Mouse (Mus musculus) neural tube, embryonic 13.5 days (tissue): Measurements from ENCODE around the gene Dgat2l6. TPM values are rescaled to one million over a fixed set of nuclear protein-coding genes. Genes with fewer than 3 reads are reported as not detected.

ENCODE experiments used
- ATAC-seq: fragments of 200-750 bp; cut with Nextera tagmentation; 2 replicates; pipeline ENCODE4 v1.8.0; 2017; ENCODE audit warnings: low read depth, mild to moderate bottlenecking, moderate TSS enrichment, moderate library complexity
- H3K27ac ChIP-seq: fragments of 300-500 bp; sonication (generic); replicated peaks from 2 replicates; pipeline ENCODE4 v1.5.1; 2015; ENCODE audit warnings: moderate library complexity, mild to moderate bottlenecking, inconsistent platforms
- H3K27me3 ChIP-seq: fragments of 300-500 bp; sonication (generic); 2 replicates; pipeline ENCODE4 v1.6.1; 2015; ENCODE audit warnings: mild to moderate bottlenecking, inconsistent platforms
- H3K36me3 ChIP-seq: fragments of 300-500 bp; sonication (generic); 2 replicates; pipeline ENCODE4 v1.6.1; 2015; ENCODE audit warnings: mild to moderate bottlenecking, inconsistent platforms
- H3K4me1 ChIP-seq: fragments of 300-500 bp; sonication (generic); replicated peaks from 2 replicates; pipeline ENCODE4 v1.6.1; 2015; ENCODE audit warnings: inconsistent platforms
- H3K4me2 ChIP-seq: fragments of 300-500 bp; sonication (generic); 2 replicates; pipeline ENCODE4 v1.6.1; 2015; ENCODE audit warnings: inconsistent platforms, mild to moderate bottlenecking, moderate library complexity
- H3K4me3 ChIP-seq: fragments of 300-500 bp; sonication (generic); 2 replicates; pipeline ENCODE4 v1.5.1; 2015; ENCODE audit warnings: mild to moderate bottlenecking, inconsistent platforms
- H3K9ac ChIP-seq: fragments of 300-500 bp; sonication (generic); 2 replicates; pipeline ENCODE4 v1.6.1; 2015; ENCODE audit warnings: moderate library complexity, mild to moderate bottlenecking, inconsistent platforms
- H3K9me3 ChIP-seq: fragments of 300-500 bp; sonication (generic); 2 replicates; pipeline ENCODE4 v1.6.1; 2016; ENCODE audit warnings: inconsistent platforms
- WGBS: fragments of 180-500 bp; shearing (Covaris S2); methylation state at CpG from one replicate; pipeline ENCODE4 v1.1.7; 2015; 5-methylcytosine and 5-hydroxymethylcytosine counted together
- polyA plus RNA-seq: library from polyadenylated mRNA; unstranded; fragments of >200 nt; fragmentation: Nextera tagmentation; extraction: Ambion mirVana; gene quantifications from 2 replicates; pipeline ENCODE4 v1.2.1, GENCODE M21; 2015

Dgat2l6 gene
- polyA plus RNA-seq, 1 experiment from 2014 or later: not detected

DNA sequence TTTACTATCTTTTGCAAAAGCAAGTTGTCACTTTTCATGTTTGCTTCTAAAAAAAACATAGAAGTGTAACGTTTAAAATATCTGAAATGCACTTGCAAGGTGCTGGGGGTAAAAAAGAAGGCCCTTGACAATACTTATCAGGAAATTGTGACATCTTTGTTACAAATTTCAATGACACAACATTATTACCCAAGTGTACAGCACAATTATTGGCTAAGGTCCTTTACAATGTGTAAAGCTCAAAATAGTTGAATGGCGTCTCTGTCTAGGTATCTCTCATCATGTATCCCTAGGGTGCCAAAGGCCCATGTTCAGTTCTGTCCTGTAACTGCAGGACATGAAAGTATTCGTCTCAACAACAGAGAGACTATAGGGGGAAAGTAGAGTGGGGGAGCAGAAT lies 31.4 kb downstream of the Dgat2l6 start:
- H3K4me3 ChIP-seq: no peak overlapping the region
- no peak overlapping the region for H3K9ac ChIP-seq
- no peak for ATAC-seq
- H3K27me3 ChIP-seq: peaks cover 6% of the 10 kb centered on the region; the same call in 1 of the 2 replicates
- H3K4me2 ChIP-seq: no peak overlapping the region
- no peaks in the 10 kb centered on the region for H3K9me3 ChIP-seq
- WGBS: 87% methylated on average over 3 of the region's 3 CpGs
- H3K36me3 ChIP-seq: no peaks in the 10 kb centered on the region
- no peaks in the 10 kb centered on the region for H3K4me1 ChIP-seq
- H3K27ac ChIP-seq: no peak overlapping the region

DNA sequence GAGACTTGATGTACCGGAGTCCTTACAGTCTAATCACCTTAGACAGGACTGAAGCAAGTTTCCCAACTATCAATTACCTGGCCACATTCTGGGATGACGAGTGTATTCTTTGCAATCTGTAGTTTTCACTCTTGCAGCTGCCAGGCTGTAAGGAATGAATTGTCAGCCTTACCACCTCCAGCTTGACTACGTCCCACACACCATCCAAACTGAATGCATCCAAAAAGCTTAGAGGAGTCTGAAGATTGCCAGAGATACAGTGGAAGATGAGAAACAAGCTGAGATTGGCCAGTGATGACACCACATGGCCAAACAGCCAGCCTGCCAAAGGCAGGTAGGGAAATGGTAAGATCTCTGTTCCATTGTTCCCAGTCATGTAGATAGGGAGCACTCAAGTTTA lies 41.1 kb downstream of the Dgat2l6 start:
- Histone ChIP-seq H3K9ac (no peak overlapping the region), H3K9me3 (no peaks in the 10 kb centered on the region), H3K4me2 (no peak overlapping the region), H3K36me3 (no peaks in the 10 kb centered on the region), H3K27ac (no peak overlapping the region), H3K4me1 (no peaks in the 10 kb centered on the region), H3K27me3 (no peaks in the 10 kb centered on the region; the same call in 1 of the 2 replicates), H3K4me3 (no peak overlapping the region)
- no peak for ATAC-seq
- 95% methylated on average over 3 of the region's 3 CpGs for WGBS

- H3K9ac ChIP-seq: no peak within 1 kb of the TSS
- no peak within 1 kb of the TSS for H3K4me3 ChIP-seq
- H3K4me1 ChIP-seq: no peaks in the 10 kb centered on the region
- H3K27ac ChIP-seq: no peak within 1 kb of the TSS
- no peaks in the 10 kb centered on the region for H3K27me3 ChIP-seq
- no peaks in the 10 kb centered on the region for H3K36me3 ChIP-seq
- 100% methylated on average over 1 of the region's 1 CpGs for WGBS
- H3K4me2 ChIP-seq: no peak within 1 kb of the TSS
- no peak for ATAC-seq
- no peaks in the 10 kb centered on the region for H3K9me3 ChIP-seq
Observed at GRCm38 (mm10) chrX:100571951-100572350, 47.3 kb downstream of the Dgat2l6 start, which contains the start of gene Awat1. Awat1 (plus strand) TSS chrX:100572251.

GRCm38 (mm10) chrX:100594791-100595190 lies 70.2 kb downstream of the Dgat2l6 start, which contains the start of gene P2ry4:
P2ry4 (minus strand) TSS chrX:100594869.
- ATAC-seq: no peak
- Histone ChIP-seq H3K27me3 (peaks cover 21% of the 10 kb centered on the region), H3K36me3 (no peaks in the 10 kb centered on the region), H3K9ac (no peak within 1 kb of the TSS), H3K4me3 (no peak within 1 kb of the TSS), H3K4me2 (no peak within 1 kb of the TSS), H3K27ac (no peak within 1 kb of the TSS), H3K9me3 (no peaks in the 10 kb centered on the region), H3K4me1 (no peaks in the 10 kb centered on the region)
- 61% methylated on average over 4 of the region's 4 CpGs for WGBS

Other genes starting within 250 kb of the Dgat2l6 start
- not detected in 2 replicates for gene Otud6a, start 95.8 kb upstream of the Dgat2l6 start, polyA plus RNA-seq
- gene Awat2, start 82.1 kb upstream of the Dgat2l6 start, polyA plus RNA-seq: 0.11 and 0.36 TPM in 2 replicates
- gene Igbp1, start 30.5 kb upstream of the Dgat2l6 start, polyA plus RNA-seq: 29.3 and 30.0 TPM in 2 replicates
- not detected in 2 replicates for gene Awat1, start 47.4 kb downstream of the Dgat2l6 start, polyA plus RNA-seq
- gene P2ry4, start 70.0 kb downstream of the Dgat2l6 start, polyA plus RNA-seq: not detected in 2 replicates
- gene Arr3, start 80.7 kb downstream of the Dgat2l6 start, polyA plus RNA-seq: 0.36 TPM in 1 of 2 replicates, not detected in the other
- gene Kif4, start 100.9 kb downstream of the Dgat2l6 start, polyA plus RNA-seq: 5.7 and 6.6 TPM in 2 replicates
- 121 and 124 TPM in 2 replicates for gene Pdzd11, start 101.7 kb downstream of the Dgat2l6 start, polyA plus RNA-seq
- gene Gdpd2, start 205.0 kb downstream of the Dgat2l6 start, polyA plus RNA-seq: 21.4 and 27.8 TPM in 2 replicates
- gene Dlg3, start 242.9 kb downstream of the Dgat2l6 start, polyA plus RNA-seq: 5.2 and 6.9 TPM in 2 replicates